Mouse (Mus musculus): ENCODE data around the gene Slc16a4. TPM values are rescaled to one million over a fixed set of nuclear protein-coding genes. Genes with fewer than 3 reads are reported as not detected.

Gene Slc16a4
- 2.2 and 4.0 TPM in 2 replicates for polyA plus RNA-seq (2014; fragmentation: Nextera tagmentation; extraction: Ambion mirVana)

- no peak within 1 kb of the TSS for H3K4me3 ChIP-seq (ENCODE audit: low read depth, low read length)
- WGBS: 35% methylated on average over 9 of the region's 9 CpGs
- H3K27ac ChIP-seq (ENCODE audit: low read depth, low read length): no peak within 1 kb of the TSS
- ATAC-seq (ENCODE audit: low FRiP score) (no peak), DNase-seq (ENCODE audit: low spot score) (peak; percentile 29)
- no peaks in the 10 kb centered on the region for H3K9me3 ChIP-seq (ENCODE audit: control insufficient read depth, low read length)
- H3K9ac ChIP-seq (ENCODE audit: low read depth, low read length): no peak within 1 kb of the TSS
- no peak within 1 kb of the TSS for H3K4me2 ChIP-seq (replicated peaks; ENCODE audit: low read depth, low read length)
- no peaks in the 10 kb centered on the region for H3K27me3 ChIP-seq (ENCODE audit: control insufficient read depth, insufficient read depth, low read length)
- no peaks in the 10 kb centered on the region for H3K36me3 ChIP-seq (ENCODE audit: control insufficient read depth, insufficient read depth, low read length)
- H3K4me1 ChIP-seq (replicated peaks; ENCODE audit: control insufficient read depth, insufficient read depth, low read length): no peaks in the 10 kb centered on the region
Measured at GRCm38 (mm10) chr3:107290764-107291381, at the start of gene Slc16a4. Gene Slc16a4, plus strand, starts transcription at chr3:107291230.

- Histone ChIP-seq H3K27me3 (ENCODE audit: control insufficient read depth, insufficient read depth, low read length) (no peaks in the 10 kb centered on the region), H3K9me3 (ENCODE audit: control insufficient read depth, low read length) (no peaks in the 10 kb centered on the region), H3K27ac (ENCODE audit: low read depth, low read length) (no peak overlapping the region), H3K4me2 (replicated peaks; ENCODE audit: low read depth, low read length) (no peak overlapping the region), H3K36me3 (ENCODE audit: control insufficient read depth, insufficient read depth, low read length) (no peaks in the 10 kb centered on the region), H3K9ac (ENCODE audit: low read depth, low read length) (no peak overlapping the region), H3K4me3 (ENCODE audit: low read depth, low read length) (no peak overlapping the region), H3K4me1 (replicated peaks; ENCODE audit: control insufficient read depth, insufficient read depth, low read length) (no peaks in the 10 kb centered on the region)
- WGBS: 52% methylated on average over 14 of the region's 14 CpGs
- DNase-seq (ENCODE audit: low spot score): no peak
- no peak for ATAC-seq (ENCODE audit: low FRiP score)
Measured at GRCm38 (mm10) chr3:107241389-107242094, 49.5 kb upstream of the Slc16a4 start.

- no peak for ATAC-seq (ENCODE audit: low FRiP score)
- WGBS: 80% methylated on average over 6 of the region's 6 CpGs
- Histone ChIP-seq H3K9me3 (ENCODE audit: control insufficient read depth, low read length) (no peaks in the 10 kb centered on the region), H3K27ac (ENCODE audit: low read depth, low read length) (no peak overlapping the region), H3K27me3 (ENCODE audit: control insufficient read depth, insufficient read depth, low read length) (no peaks in the 10 kb centered on the region), H3K4me2 (replicated peaks; ENCODE audit: low read depth, low read length) (no peak overlapping the region), H3K4me1 (replicated peaks; ENCODE audit: control insufficient read depth, insufficient read depth, low read length) (no peaks in the 10 kb centered on the region), H3K9ac (ENCODE audit: low read depth, low read length) (no peak overlapping the region), H3K4me3 (ENCODE audit: low read depth, low read length) (no peak overlapping the region), H3K36me3 (ENCODE audit: control insufficient read depth, insufficient read depth, low read length) (no peaks in the 10 kb centered on the region)
- DNase-seq (ENCODE audit: low spot score): no peak
Measured at GRCm38 (mm10) chr3:107246876-107247275, 44.2 kb upstream of the Slc16a4 start.

GRCm38 (mm10) chr3:107249042-107249441, 42.0 kb upstream of the Slc16a4 start:
- H3K9ac ChIP-seq (ENCODE audit: low read depth, low read length): no peak overlapping the region
- no peak overlapping the region for H3K4me3 ChIP-seq (ENCODE audit: low read depth, low read length)
- DNase-seq (ENCODE audit: low spot score): no peak
- H3K27ac ChIP-seq (ENCODE audit: low read depth, low read length): no peak overlapping the region
- H3K27me3 ChIP-seq (ENCODE audit: control insufficient read depth, insufficient read depth, low read length): no peaks in the 10 kb centered on the region
- 68% methylated on average over 3 of the region's 3 CpGs for WGBS
- no peak for ATAC-seq (ENCODE audit: low FRiP score)
- no peaks in the 10 kb centered on the region for H3K4me1 ChIP-seq (replicated peaks; ENCODE audit: control insufficient read depth, insufficient read depth, low read length)
- H3K9me3 ChIP-seq (ENCODE audit: control insufficient read depth, low read length): no peaks in the 10 kb centered on the region
- H3K4me2 ChIP-seq (replicated peaks; ENCODE audit: low read depth, low read length): no peak overlapping the region
- no peaks in the 10 kb centered on the region for H3K36me3 ChIP-seq (ENCODE audit: control insufficient read depth, insufficient read depth, low read length)

GRCm38 (mm10) chr3:107250320-107250719, 40.7 kb upstream of the Slc16a4 start:
- 90% methylated on average over 2 of the region's 2 CpGs for WGBS
- Histone ChIP-seq H3K9me3 (ENCODE audit: control insufficient read depth, low read length) (no peaks in the 10 kb centered on the region), H3K9ac (ENCODE audit: low read depth, low read length) (no peak overlapping the region)

GRCm38 (mm10) chr3:107252035-107252434, 39.0 kb upstream of the Slc16a4 start:
- H3K27ac ChIP-seq (ENCODE audit: low read depth, low read length): no peak overlapping the region
- H3K9ac ChIP-seq (ENCODE audit: low read depth, low read length): no peak overlapping the region
- H3K36me3 ChIP-seq (ENCODE audit: control insufficient read depth, insufficient read depth, low read length): no peaks in the 10 kb centered on the region
- H3K4me3 ChIP-seq (ENCODE audit: low read depth, low read length): no peak overlapping the region
- no peaks in the 10 kb centered on the region for H3K9me3 ChIP-seq (ENCODE audit: control insufficient read depth, low read length)
- H3K4me2 ChIP-seq (replicated peaks; ENCODE audit: low read depth, low read length): no peak overlapping the region
- H3K27me3 ChIP-seq (ENCODE audit: control insufficient read depth, insufficient read depth, low read length): no peaks in the 10 kb centered on the region
- no peaks in the 10 kb centered on the region for H3K4me1 ChIP-seq (replicated peaks; ENCODE audit: control insufficient read depth, insufficient read depth, low read length)
- 78% methylated on average over 4 of the region's 4 CpGs for WGBS
- ATAC-seq (ENCODE audit: low FRiP score) (no peak), DNase-seq (ENCODE audit: low spot score) (no peak)

More at GRCm38 (mm10) chr3:107250320-107250719, 40.7 kb upstream of the Slc16a4 start:
- Histone ChIP-seq H3K4me1 (replicated peaks; ENCODE audit: control insufficient read depth, insufficient read depth, low read length) (no peaks in the 10 kb centered on the region), H3K4me2 (replicated peaks; ENCODE audit: low read depth, low read length) (no peak overlapping the region), H3K4me3 (ENCODE audit: low read depth, low read length) (no peak overlapping the region), H3K36me3 (ENCODE audit: control insufficient read depth, insufficient read depth, low read length) (no peaks in the 10 kb centered on the region), H3K27ac (ENCODE audit: low read depth, low read length) (no peak overlapping the region), H3K27me3 (ENCODE audit: control insufficient read depth, insufficient read depth, low read length) (no peaks in the 10 kb centered on the region)
- no peak for DNase-seq (ENCODE audit: low spot score)
- ATAC-seq (ENCODE audit: low FRiP score): no peak

GRCm38 (mm10) chr3:107253925-107254324, 37.1 kb upstream of the Slc16a4 start:
- ATAC-seq (ENCODE audit: low FRiP score) (no peak), DNase-seq (ENCODE audit: low spot score) (no peak)
- 84% methylated on average over 5 of the region's 5 CpGs for WGBS
- Histone ChIP-seq H3K4me2 (replicated peaks; ENCODE audit: low read depth, low read length) (no peak overlapping the region), H3K9ac (ENCODE audit: low read depth, low read length) (no peak overlapping the region), H3K27me3 (ENCODE audit: control insufficient read depth, insufficient read depth, low read length) (no peaks in the 10 kb centered on the region), H3K36me3 (ENCODE audit: control insufficient read depth, insufficient read depth, low read length) (no peaks in the 10 kb centered on the region), H3K4me1 (replicated peaks; ENCODE audit: control insufficient read depth, insufficient read depth, low read length) (no peaks in the 10 kb centered on the region), H3K4me3 (ENCODE audit: low read depth, low read length) (no peak overlapping the region), H3K9me3 (ENCODE audit: control insufficient read depth, low read length) (no peaks in the 10 kb centered on the region), H3K27ac (ENCODE audit: low read depth, low read length) (no peak overlapping the region)

GRCm38 (mm10) chr3:107255992-107256391, 35.0 kb upstream of the Slc16a4 start:
- Histone ChIP-seq H3K36me3 (ENCODE audit: control insufficient read depth, insufficient read depth, low read length) (no peaks in the 10 kb centered on the region), H3K9ac (ENCODE audit: low read depth, low read length) (no peak overlapping the region), H3K27ac (ENCODE audit: low read depth, low read length) (no peak overlapping the region), H3K27me3 (ENCODE audit: control insufficient read depth, insufficient read depth, low read length) (no peaks in the 10 kb centered on the region), H3K4me3 (ENCODE audit: low read depth, low read length) (no peak overlapping the region), H3K4me1 (replicated peaks; ENCODE audit: control insufficient read depth, insufficient read depth, low read length) (no peaks in the 10 kb centered on the region), H3K9me3 (ENCODE audit: control insufficient read depth, low read length) (no peaks in the 10 kb centered on the region), H3K4me2 (replicated peaks; ENCODE audit: low read depth, low read length) (no peak overlapping the region)
- ATAC-seq (ENCODE audit: low FRiP score): no peak
- DNase-seq (ENCODE audit: low spot score): no peak
- WGBS: 80% methylated on average over 3 of the region's 3 CpGs

- H3K4me1 ChIP-seq (replicated peaks; ENCODE audit: control insufficient read depth, insufficient read depth, low read length): no peaks in the 10 kb centered on the region
- H3K4me3 ChIP-seq (ENCODE audit: low read depth, low read length): no peak overlapping the region
- no peaks in the 10 kb centered on the region for H3K27me3 ChIP-seq (ENCODE audit: control insufficient read depth, insufficient read depth, low read length)
- H3K4me2 ChIP-seq (replicated peaks; ENCODE audit: low read depth, low read length): no peak overlapping the region
- no peaks in the 10 kb centered on the region for H3K36me3 ChIP-seq (ENCODE audit: control insufficient read depth, insufficient read depth, low read length)
- no peaks in the 10 kb centered on the region for H3K9me3 ChIP-seq (ENCODE audit: control insufficient read depth, low read length)
- DNase-seq (ENCODE audit: low spot score) (peak; percentile 17), ATAC-seq (ENCODE audit: low FRiP score) (peak; percentile 31; the same call in 1 of the 2 replicates)
- WGBS: 62% methylated on average over 7 of the region's 7 CpGs
- no peak overlapping the region for H3K9ac ChIP-seq (ENCODE audit: low read depth, low read length)
- no peak overlapping the region for H3K27ac ChIP-seq (ENCODE audit: low read depth, low read length)
Measured at GRCm38 (mm10) chr3:107256724-107257123, 34.3 kb upstream of the Slc16a4 start.

Measured in hindbrain, embryonic 11.5 days (tissue).